Mouse (Mus musculus) testis, adult 2 months (tissue): ENCODE data around the gene Hist1h2bj. TPM values are rescaled to one million over a fixed set of nuclear protein-coding genes. Genes with fewer than 3 reads are reported as not detected.

Experiments
- H3K27ac ChIP-seq: fragments of 200-500 bp; 2 replicates; pipeline ENCODE4 v1.5.1; 2012; ENCODE audit warnings: low read depth, low read length; ENCODE audit not compliant: control insufficient read depth, insufficient read depth
- H3K27me3 ChIP-seq: fragments of 200-500 bp; 2 replicates; pipeline ENCODE4 v1.6.1; 2012; ENCODE audit warnings: mild to moderate bottlenecking, low read length, moderate library complexity; ENCODE audit not compliant: control insufficient read depth, insufficient read depth
- H3K36me3 ChIP-seq: fragments of 200-500 bp; 2 replicates; pipeline ENCODE4 v1.6.1; 2012; ENCODE audit warnings: mild to moderate bottlenecking, low read length; ENCODE audit not compliant: control insufficient read depth, insufficient read depth
- H3K4me1 ChIP-seq: fragments of 200-500 bp; 2 replicates; pipeline ENCODE4 v1.6.1; 2012; ENCODE audit warnings: low read length; ENCODE audit not compliant: control insufficient read depth, insufficient read depth
- H3K4me3 ChIP-seq: fragments of 200-500 bp; 2 replicates; pipeline ENCODE4 v1.5.1; 2012; ENCODE audit warnings: low read depth, mild to moderate bottlenecking, low read length, moderate library complexity, mixed read lengths; ENCODE audit not compliant: control insufficient read depth
- CTCF ChIP-seq: fragments of 200-500 bp; IDR thresholded peaks from 2 replicates; pipeline ENCODE4 v1.5.1; 2012; ENCODE audit warnings: low read depth, mild to moderate bottlenecking, inconsistent platforms, low read length, moderate library complexity; ENCODE audit not compliant: control insufficient read depth, insufficient read depth, insufficient replicate concordance
- POLR2A ChIP-seq: fragments of 200-500 bp; IDR thresholded peaks from 2 replicates; pipeline ENCODE4 v1.6.1; 2012; ENCODE audit warnings: low read depth, mild to moderate bottlenecking, inconsistent platforms, low read length, moderate library complexity; ENCODE audit not compliant: control insufficient read depth
- polyA plus RNA-seq: library from polyadenylated mRNA; depleted of rRNA; stranded (reverse); fragments of >200 nt; gene quantifications from 2 replicates; pipeline ENCODE4 v1.2.3, GENCODE M21; 2012

Hist1h2bj gene
- polyA plus RNA-seq, 1 experiment: 7.9 TPM

DNA sequence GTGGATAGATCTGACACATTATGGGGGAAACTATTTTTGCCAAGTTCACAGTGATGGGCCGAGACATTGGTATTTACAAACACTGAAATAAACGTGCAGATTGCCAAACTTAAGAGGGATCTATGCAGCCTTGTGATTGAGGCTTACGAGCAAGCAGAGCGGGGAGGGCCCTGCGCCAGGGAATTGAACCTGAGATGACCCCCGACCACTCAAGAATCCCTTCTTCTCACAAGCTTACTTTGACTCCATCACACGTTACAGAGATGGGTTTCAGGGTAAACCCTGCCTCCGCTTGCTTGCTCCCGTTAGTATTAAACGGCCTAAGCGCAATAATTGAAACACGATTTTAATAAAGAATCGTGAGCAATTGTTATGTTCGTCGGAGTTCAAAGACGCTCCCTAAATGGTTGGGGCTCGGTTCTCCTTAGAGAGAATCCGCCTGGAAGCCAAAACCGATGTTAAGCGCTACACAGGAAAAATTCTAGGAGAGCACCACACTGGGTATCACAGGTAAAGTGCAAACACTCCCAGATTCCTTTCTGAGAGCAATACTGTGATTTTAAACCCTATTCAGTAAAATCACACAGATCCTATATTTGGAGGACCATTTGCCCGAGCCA lies 45.7 kb upstream of the Hist1h2bj start:
- Histone ChIP-seq H3K27me3 (peaks cover 11% of the 10 kb centered on the region), H3K36me3 (no peaks in the 10 kb centered on the region), H3K4me3 (no peak overlapping the region; the same call in 1 of the 2 replicates), H3K27ac (no peak overlapping the region), H3K4me1 (peaks cover 8% of the 10 kb centered on the region)
- TF ChIP-seq CTCF: no peak
- TF ChIP-seq POLR2A: no peak

DNA sequence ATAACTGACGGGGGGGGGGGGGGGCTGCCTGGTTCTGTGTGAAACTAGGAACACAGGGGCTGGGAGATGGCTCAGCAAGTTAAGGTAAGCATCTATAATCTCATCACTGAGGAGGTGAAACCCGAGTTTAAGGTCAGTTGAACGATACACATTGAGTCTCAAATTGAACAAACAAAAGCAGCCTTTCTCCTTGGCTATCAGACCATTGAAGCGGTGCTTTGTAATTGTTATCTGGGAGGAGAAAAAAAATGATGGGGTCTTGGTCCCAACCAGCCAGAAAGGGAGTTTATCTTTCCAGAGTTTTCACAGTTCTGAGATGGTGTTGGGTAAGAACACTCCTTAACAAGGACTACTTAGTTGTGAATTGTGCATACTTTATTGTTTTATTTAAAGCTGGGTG lies 45.2 kb upstream of the Hist1h2bj start:
- no peak overlapping the region for H3K27ac ChIP-seq
- H3K36me3 ChIP-seq: no peaks in the 10 kb centered on the region
- TF ChIP-seq POLR2A: no peak
- no peak for TF ChIP-seq CTCF
- H3K4me1 ChIP-seq: peaks cover 8% of the 10 kb centered on the region
- peaks cover 11% of the 10 kb centered on the region for H3K27me3 ChIP-seq
- no peak overlapping the region for H3K4me3 ChIP-seq

GRCm38 (mm10) chr13:21998412-21998811 lies 44.6 kb upstream of the Hist1h2bj start:
- no peak for TF ChIP-seq POLR2A
- TF ChIP-seq CTCF: no peak
- Histone ChIP-seq H3K36me3 (no peaks in the 10 kb centered on the region), H3K27me3 (peaks cover 11% of the 10 kb centered on the region)

DNA sequence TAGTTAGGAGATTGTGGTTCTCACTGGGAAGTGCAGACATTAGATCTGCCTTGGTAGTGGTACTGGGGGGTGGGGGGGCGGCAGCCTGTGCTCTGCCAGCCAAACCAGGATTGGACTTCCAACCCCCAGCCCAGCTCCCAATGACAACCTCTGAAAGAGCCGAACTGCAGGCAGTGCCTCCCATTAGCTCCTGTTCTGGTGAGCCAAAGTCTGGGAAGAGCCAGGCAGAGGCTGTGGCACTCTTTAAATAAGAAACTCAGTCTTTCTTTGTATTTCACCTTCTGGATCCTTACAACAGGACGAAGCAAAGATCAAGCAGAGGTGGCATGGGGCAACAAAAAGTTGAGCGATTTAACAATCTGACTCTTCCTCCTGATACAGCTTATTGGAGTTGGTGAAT lies 43.9 kb upstream of the Hist1h2bj start:
- Histone ChIP-seq H3K4me1 (peaks cover 8% of the 10 kb centered on the region), H3K36me3 (no peaks in the 10 kb centered on the region), H3K4me3 (no peak overlapping the region), H3K27me3 (peaks cover 11% of the 10 kb centered on the region), H3K27ac (no peak overlapping the region)
- TF ChIP-seq CTCF: no peak
- TF ChIP-seq POLR2A: no peak

More at GRCm38 (mm10) chr13:21998412-21998811, 44.6 kb upstream of the Hist1h2bj start:
- H3K27ac ChIP-seq: no peak overlapping the region
- no peak overlapping the region for H3K4me3 ChIP-seq
- peaks cover 8% of the 10 kb centered on the region for H3K4me1 ChIP-seq

DNA sequence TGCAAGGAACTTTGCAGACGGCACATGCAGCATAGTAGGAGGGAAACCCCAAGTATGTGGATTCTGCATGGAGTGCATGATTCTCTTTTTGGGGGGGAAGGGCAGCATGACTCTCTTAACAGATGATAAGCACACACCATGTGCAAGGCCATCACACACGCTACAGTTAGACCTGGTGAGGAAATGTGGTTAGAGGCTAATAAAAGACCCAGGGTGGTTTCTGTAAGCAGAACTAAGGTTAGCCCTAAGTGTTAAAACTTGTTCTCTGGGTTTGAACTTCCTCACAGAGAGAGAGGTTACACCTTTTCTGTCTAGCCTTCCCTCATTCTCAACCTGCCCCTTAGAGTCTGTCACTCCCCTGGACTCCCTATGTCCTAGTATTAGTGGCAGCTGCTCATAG lies 41.7 kb upstream of the Hist1h2bj start:
- Histone ChIP-seq H3K36me3 (no peaks in the 10 kb centered on the region), H3K27ac (no peak overlapping the region), H3K4me3 (no peak overlapping the region), H3K27me3 (peaks cover 7% of the 10 kb centered on the region), H3K4me1 (peaks cover 9% of the 10 kb centered on the region)
- TF ChIP-seq CTCF (no peak), POLR2A (no peak)

DNA sequence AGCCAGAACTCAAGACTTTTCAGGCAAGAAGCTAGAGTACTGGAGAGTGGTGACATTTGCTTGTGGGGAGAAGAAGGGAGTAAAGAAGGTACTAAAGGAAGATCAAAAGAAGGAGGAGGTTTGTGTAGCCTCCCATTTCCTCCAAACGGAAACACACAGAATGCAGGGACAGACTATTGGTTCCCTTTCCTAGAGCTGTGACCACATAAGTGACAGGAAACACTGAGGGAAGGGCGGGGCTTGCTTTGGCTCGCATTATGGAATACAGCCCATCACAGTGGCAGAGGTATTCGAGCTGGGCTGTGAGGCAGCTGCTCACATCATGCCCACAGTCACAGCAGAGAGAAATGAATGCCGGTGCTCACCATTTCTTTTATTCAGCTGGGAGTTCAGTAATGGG lies 41.2 kb upstream of the Hist1h2bj start:
- Histone ChIP-seq H3K27me3 (peaks cover 4% of the 10 kb centered on the region), H3K4me3 (no peak overlapping the region), H3K27ac (no peak overlapping the region), H3K36me3 (no peaks in the 10 kb centered on the region), H3K4me1 (peaks cover 9% of the 10 kb centered on the region)
- TF ChIP-seq CTCF: no peak
- no peak for TF ChIP-seq POLR2A

- H3K27me3 ChIP-seq: peaks cover 5% of the 10 kb centered on the region
- H3K4me1 ChIP-seq: peaks cover 11% of the 10 kb centered on the region
- no peak overlapping the region for H3K27ac ChIP-seq
- H3K36me3 ChIP-seq: no peaks in the 10 kb centered on the region
- TF ChIP-seq POLR2A: no peak
- TF ChIP-seq CTCF: no peak
- H3K4me3 ChIP-seq: peak overlapping the region; percentile 32
Observed at GRCm38 (mm10) chr13:22005605-22006333, 37.2 kb upstream of the Hist1h2bj start.

DNA sequence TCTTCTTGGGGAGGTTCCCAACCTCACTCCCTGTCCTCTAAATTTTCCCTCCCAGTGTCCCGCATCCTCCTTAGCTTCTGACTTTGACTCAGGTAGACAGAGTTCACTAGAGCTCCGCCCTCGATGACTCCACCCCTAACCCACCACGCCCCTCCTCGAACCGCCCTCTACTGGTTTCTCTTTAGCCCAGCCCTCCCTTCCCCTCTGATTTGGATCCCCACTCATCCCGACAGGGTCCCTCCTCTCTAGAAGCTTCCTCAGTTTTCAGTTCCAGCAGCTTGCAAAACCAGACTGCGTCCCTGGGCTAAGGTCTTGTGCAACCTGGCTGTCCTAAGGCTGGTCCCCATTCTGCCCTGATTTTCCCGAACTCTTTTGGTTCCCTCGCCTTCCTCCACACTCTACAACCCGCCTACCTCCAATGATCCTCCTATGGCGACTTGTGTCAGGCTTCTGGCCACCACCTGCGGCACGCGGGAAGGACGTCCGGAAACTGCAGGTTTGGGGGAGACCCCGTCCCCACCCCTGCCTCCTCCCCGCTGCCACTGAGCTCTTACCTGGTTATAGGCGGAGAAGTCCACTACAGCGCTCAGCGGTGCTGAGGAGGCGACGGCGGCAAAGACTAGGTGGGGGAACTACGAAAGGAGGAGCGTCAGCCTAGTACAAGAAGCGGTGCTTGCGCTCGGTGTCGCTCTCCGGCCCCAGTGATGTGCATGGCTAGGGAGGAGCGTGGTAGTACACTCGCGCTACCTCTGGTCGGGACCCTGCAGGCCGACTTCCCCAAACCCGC lies 36.5 kb upstream of the Hist1h2bj start:
- Histone ChIP-seq H3K27ac (no peak overlapping the region), H3K36me3 (no peaks in the 10 kb centered on the region), H3K4me3 (peak overlapping the region; percentile 32), H3K4me1 (peaks cover 11% of the 10 kb centered on the region), H3K27me3 (peaks cover 5% of the 10 kb centered on the region)
- TF ChIP-seq POLR2A (no peak), CTCF (no peak)
